In the genomic region with DNA sequence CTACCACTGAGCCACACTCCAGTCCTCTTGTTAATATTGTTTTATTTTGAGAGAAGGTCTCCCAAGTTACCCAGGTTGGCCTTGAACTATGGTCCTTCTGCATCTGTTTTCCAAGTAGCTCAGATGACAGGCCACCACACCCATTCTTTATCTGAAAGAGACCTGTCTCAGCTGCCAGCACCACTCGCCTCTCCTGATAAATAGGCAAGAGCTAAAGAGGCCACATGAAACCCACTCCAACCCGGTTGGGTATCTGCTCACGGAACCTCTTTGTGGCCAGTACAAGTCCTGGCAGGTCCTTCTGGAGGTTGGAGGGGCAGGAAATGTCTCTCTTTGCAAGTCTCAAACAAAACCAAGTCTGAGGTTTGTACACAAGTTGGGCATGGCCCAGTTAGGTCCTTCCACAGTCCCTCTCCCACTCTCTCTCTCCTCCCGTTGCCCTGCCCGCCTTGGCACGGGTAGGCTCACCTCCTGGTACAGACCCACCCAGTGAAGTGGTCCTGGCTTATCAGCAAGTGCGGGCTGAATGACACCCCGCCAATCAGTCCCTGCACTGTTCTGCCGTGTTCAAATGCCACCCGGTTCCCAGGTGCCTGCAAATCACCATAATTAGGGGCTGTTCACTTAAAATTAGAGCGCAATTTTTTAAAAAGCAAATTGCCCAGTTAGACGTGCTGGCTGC, we compare ENCODE assay signal across 21 mouse cellular contexts.
DNase-seq lines count a peak whose midpoint lies in the region; ATAC-seq and TF ChIP-seq lines count a peak whose summit lies in the region.
"Had no signal": no experiment of that assay in that cellular context is flagged by ENCODE, and none has a peak within 500 bp of the region (broad histone marks: within the 10 kb centered on the region; RNA-seq: fewer than 3 reads in every experiment).

No protein-coding gene starts in this region.

- H3K4me1 ChIP-seq in forebrain, embryonic 15.5 days = peaks cover 23% of the 10 kb centered on the region
- H3K4me1 ChIP-seq in forebrain, embryonic 14.5 days (ENCODE audit: control insufficient read depth, insufficient read depth, low read length) = peaks cover 4% of the 10 kb centered on the region
- H3K4me1 ChIP-seq in liver, embryonic 12.5 days = peaks cover 24% of the 10 kb centered on the region
- H3K4me1 ChIP-seq in cerebellum, adult 2 months (ENCODE audit: control insufficient read depth, insufficient read depth, low read length) = no peaks in the 10 kb centered on the region

- no peak overlapping the region for H3K4me3 ChIP-seq in forebrain, embryonic 15.5 days
- no peak overlapping the region for H3K4me3 ChIP-seq in forebrain, embryonic 14.5 days (ENCODE audit: low read depth, low read length)
- no peak overlapping the region for H3K4me3 ChIP-seq in liver, embryonic 12.5 days
- no peak overlapping the region for H3K4me3 ChIP-seq in cerebellum, adult 2 months (replicated peaks; ENCODE audit: insufficient read depth, low read depth, low read length)
- H3K4me3 ChIP-seq: gastrocnemius, adult 2 months; midbrain, embryonic 12.5 days had no signal

- TF ChIP-seq CTCF in brain, embryonic 14.5 days (IDR thresholded peaks at IDR 0.05; ENCODE audit: borderline replicate concordance, extremely low read depth, insufficient read depth, insufficient read length) = no peak
- TF ChIP-seq CTCF in cerebellum, adult 2 months (IDR thresholded peaks at IDR 0.05; ENCODE audit: borderline replicate concordance, insufficient read depth, low read depth, low read length) = no peak

- no peaks in the 10 kb centered on the region for H3K9me3 ChIP-seq in forebrain, embryonic 15.5 days
- no peaks in the 10 kb centered on the region for H3K9me3 ChIP-seq in forebrain, embryonic 14.5 days (replicated peaks; ENCODE audit: control insufficient read depth, low read length)
- no peaks in the 10 kb centered on the region for H3K9me3 ChIP-seq in liver, embryonic 12.5 days (replicated peaks)
- H3K9me3 ChIP-seq: midbrain, embryonic 12.5 days had no signal

- no peak for DNase-seq in forebrain, embryonic 14.5 days (ENCODE audit: low spot score)
- DNase-seq in brain, embryonic 14.5 days (ENCODE audit: low read depth) = peak; percentile 26
- DNase-seq in spleen, postnatal 10 days (ENCODE audit: low spot score in 2 of 2) = peak; percentile 46 to 54
- no peak for DNase-seq in heart, postnatal 25 days (ENCODE audit: low spot score)
- DNase-seq in adrenal gland, postnatal 36 days = no peak
- DNase-seq in cerebellum, adult 2 months = no peak
- DNase-seq: cerebellum, postnatal 10 days; gastrocnemius, adult 2 months; heart, adult 18-20 months; heart, postnatal 14 days; kidney, adult 18-20 months; kidney, postnatal 4 days; layer of hippocampus, postnatal 36 days; right cerebral cortex, postnatal 4 days; thymus, adult 18-20 months had no signal

- ATAC-seq in forebrain, embryonic 15.5 days (replicated peaks) = 0 out of 2 replicates have a peak, but pooled peaks have one; percentile 14
- no peak for ATAC-seq in forebrain, embryonic 14.5 days
- peak; percentile 91 for ATAC-seq in liver, embryonic 12.5 days
- ATAC-seq: lung, postnatal 0 days; Patski had no signal

- H3K9ac ChIP-seq in forebrain, embryonic 15.5 days (replicated peaks) = no peak overlapping the region
- no peak overlapping the region for H3K9ac ChIP-seq in forebrain, embryonic 14.5 days (ENCODE audit: low read length)
- no peak overlapping the region; the same call in 1 of the 2 replicates for H3K9ac ChIP-seq in liver, embryonic 12.5 days
- H3K9ac ChIP-seq: midbrain, embryonic 12.5 days had no signal

- H3K36me3 ChIP-seq in forebrain, embryonic 15.5 days = no peaks in the 10 kb centered on the region
- H3K36me3 ChIP-seq in forebrain, embryonic 14.5 days (ENCODE audit: control insufficient read depth, insufficient read depth, low read length) = no peaks in the 10 kb centered on the region
- H3K36me3 ChIP-seq in liver, embryonic 12.5 days = peaks cover 14% of the 10 kb centered on the region
- H3K36me3 ChIP-seq: midbrain, embryonic 12.5 days had no signal

- no peak for TF ChIP-seq POLR2A in brain, embryonic 14.5 days (IDR thresholded peaks at IDR 0.05; ENCODE audit: borderline replicate concordance, extremely low read depth, insufficient read depth, insufficient read length, poor library complexity, severe bottlenecking)
- no peak for TF ChIP-seq POLR2A in cerebellum, adult 2 months (IDR thresholded peaks at IDR 0.05; ENCODE audit: borderline replicate concordance, insufficient read depth, low read length)

- WGBS in forebrain, embryonic 15.5 days = 78% methylated on average over 12 of the region's 12 CpGs
- 85% methylated on average over 12 of the region's 12 CpGs for WGBS in forebrain, embryonic 14.5 days
- WGBS in liver, embryonic 12.5 days (ENCODE audit: insufficient replicate concordance) = 44% methylated on average over 12 of the region's 12 CpGs
- 95% methylated on average over 12 of the region's 12 CpGs for WGBS in cerebellum, adult 2 months

- intact Hi-C loops in heart, postnatal 25 days (cut with DNase I) = no loop called here

- no peak overlapping the region for H3K27ac ChIP-seq in forebrain, embryonic 15.5 days (replicated peaks)
- no peak overlapping the region for H3K27ac ChIP-seq in forebrain, embryonic 14.5 days (ENCODE audit: low read depth, low read length)
- H3K27ac ChIP-seq in liver, embryonic 12.5 days = peak overlapping the region; percentile 86
- H3K27ac ChIP-seq in cerebellum, adult 2 months (ENCODE audit: insufficient read depth, low read length) = no peak overlapping the region
- H3K27ac ChIP-seq: gastrocnemius, adult 2 months; midbrain, embryonic 12.5 days had no signal

- no peaks in the 10 kb centered on the region for H3K27me3 ChIP-seq in forebrain, embryonic 15.5 days
- no peaks in the 10 kb centered on the region for H3K27me3 ChIP-seq in forebrain, embryonic 14.5 days (replicated peaks; ENCODE audit: control insufficient read depth, insufficient read depth, low read length)
- H3K27me3 ChIP-seq in liver, embryonic 12.5 days (replicated peaks) = no peaks in the 10 kb centered on the region
- H3K27me3 ChIP-seq in cerebellum, adult 2 months (ENCODE audit: control insufficient read depth, insufficient read depth, low read length) = no peaks in the 10 kb centered on the region
- H3K27me3 ChIP-seq: CH12.LX, Patski had no signal

- H3K4me2 ChIP-seq in forebrain, embryonic 15.5 days (replicated peaks) = no peak overlapping the region
- no peak overlapping the region for H3K4me2 ChIP-seq in forebrain, embryonic 14.5 days (ENCODE audit: low read length)
- peak overlapping the region; percentile 28; the same call in 1 of the 2 replicates for H3K4me2 ChIP-seq in liver, embryonic 12.5 days
- H3K4me2 ChIP-seq: midbrain, embryonic 12.5 days had no signal

Comparison
In these comparisons a context has a peak if more than half of its experiments do, and no peak if none do; other contexts are left out.
1. DNase-seq: peak in brain, embryonic 14.5 days (single experiment) and spleen, postnatal 10 days (2 of 2); none in forebrain, embryonic 14.5 days (single experiment), heart, postnatal 25 days (single experiment), adrenal gland, postnatal 36 days (0 of 2) and cerebellum, adult 2 months (0 of 2).